Mouse (Mus musculus) intestine, embryonic 14.5 days (tissue): ENCODE data around the gene Rprd1b. TPM values are rescaled to one million over a fixed set of nuclear protein-coding genes. Genes with fewer than 3 reads are reported as not detected.

Experiments used
- ATAC-seq: fragments of 200-750 bp; cut with Nextera tagmentation; replicated peaks from 2 replicates; pipeline ENCODE4 v1.8.0; 2017; ENCODE audit warnings: low read depth, moderate number of reproducible peaks, moderate TSS enrichment, moderate library complexity; ENCODE audit not compliant: low FRiP score, low TSS enrichment
- DNase-seq: peaks from one replicate; pipeline ENCODE4 v3.0.0-alpha.2; 2018; ENCODE audit warnings: low spot score
- H3K27ac ChIP-seq: fragments of 300-500 bp; sonication (generic); 2 replicates; pipeline ENCODE4 v1.5.1; 2014; ENCODE audit warnings: low read depth, mild to moderate bottlenecking, control low read depth
- H3K27me3 ChIP-seq: fragments of 300-500 bp; sonication (generic); replicated peaks from 2 replicates; pipeline ENCODE4 v1.6.1; 2014; ENCODE audit warnings: low read length, control low read depth; ENCODE audit not compliant: control insufficient read depth, insufficient read depth
- H3K36me3 ChIP-seq: fragments of 300-500 bp; sonication (generic); 2 replicates; pipeline ENCODE4 v1.6.1; 2014; ENCODE audit warnings: low read length, control low read depth; ENCODE audit not compliant: control insufficient read depth, insufficient read depth
- H3K4me1 ChIP-seq: fragments of 300-500 bp; sonication (generic); replicated peaks from 2 replicates; pipeline ENCODE4 v1.6.1; 2014; ENCODE audit warnings: low read length, control low read depth, mixed read lengths; ENCODE audit not compliant: control insufficient read depth, insufficient read depth
- H3K4me2 ChIP-seq: fragments of 300-500 bp; sonication (generic); 2 replicates; pipeline ENCODE4 v1.6.1; 2014; ENCODE audit warnings: low read length
- H3K4me3 ChIP-seq: fragments of 300-500 bp; sonication (generic); 2 replicates; pipeline ENCODE4 v1.5.1; 2014; ENCODE audit warnings: low read depth, low read length, control low read depth, mixed read lengths
- H3K9ac ChIP-seq: fragments of 300-500 bp; sonication (generic); 2 replicates; pipeline ENCODE4 v1.6.1; 2014; ENCODE audit warnings: mild to moderate bottlenecking, low read length
- H3K9me3 ChIP-seq: fragments of 300-500 bp; sonication (generic); 2 replicates; pipeline ENCODE4 v1.6.1; 2016; ENCODE audit warnings: low read length, control low read depth; ENCODE audit not compliant: control insufficient read depth
- WGBS: fragments of 180-500 bp; shearing (Covaris S2); extraction: QIAGEN DNeasy Blood & Tissue Kit; methylation state at CpG from one replicate; pipeline ENCODE4 v1.1.7; 2014; 5-methylcytosine and 5-hydroxymethylcytosine counted together
- polyA plus RNA-seq: library from polyadenylated mRNA; unstranded; fragments of >200 nt; fragmentation: Nextera tagmentation; extraction: Ambion mirVana; gene quantifications from 2 replicates; pipeline ENCODE4 v1.2.1, GENCODE M21; 2014

Rprd1b gene
- polyA plus RNA-seq, 1 experiment from 2014 or later: 44.6 TPM

GRCm38 (mm10) chr2:158175433-158175832 lies 147.1 kb downstream of the Rprd1b start:
- Histone ChIP-seq H3K4me1 (peaks cover 13% of the 10 kb centered on the region), H3K9me3 (no peaks in the 10 kb centered on the region), H3K27ac (no peak overlapping the region), H3K4me3 (no peak overlapping the region), H3K27me3 (no peaks in the 10 kb centered on the region), H3K4me2 (no peak overlapping the region), H3K36me3 (no peaks in the 10 kb centered on the region), H3K9ac (no peak overlapping the region)
- 58% methylated on average over 3 of the region's 3 CpGs for WGBS
- DNase-seq (no peak), ATAC-seq (no peak)

- Histone ChIP-seq H3K9ac (no peak overlapping the region), H3K36me3 (no peaks in the 10 kb centered on the region), H3K4me1 (peaks cover 13% of the 10 kb centered on the region), H3K27ac (no peak overlapping the region), H3K27me3 (no peaks in the 10 kb centered on the region), H3K9me3 (no peaks in the 10 kb centered on the region), H3K4me2 (no peak overlapping the region), H3K4me3 (no peak overlapping the region)
- DNase-seq (no peak), ATAC-seq (no peak)
- 91% methylated on average over 9 of the region's 9 CpGs for WGBS
Measured at GRCm38 (mm10) chr2:158176763-158177162, 148.5 kb downstream of the Rprd1b start.

GRCm38 (mm10) chr2:158177574-158177973 lies 149.3 kb downstream of the Rprd1b start:
- WGBS: 84% methylated on average over 3 of the region's 3 CpGs

GRCm38 (mm10) chr2:158178139-158178538 lies 149.8 kb downstream of the Rprd1b start:
- H3K9ac ChIP-seq: no peak overlapping the region
- WGBS: 81% methylated on average over 4 of the region's 4 CpGs
- no peaks in the 10 kb centered on the region for H3K36me3 ChIP-seq
- H3K4me3 ChIP-seq: no peak overlapping the region
- no peaks in the 10 kb centered on the region for H3K9me3 ChIP-seq
- DNase-seq: no peak
- H3K27me3 ChIP-seq: no peaks in the 10 kb centered on the region
- peak overlapping the region; percentile 51; the same call in 1 of the 2 replicates for H3K27ac ChIP-seq
- peaks cover 13% of the 10 kb centered on the region for H3K4me1 ChIP-seq
- no peak for ATAC-seq
- H3K4me2 ChIP-seq: no peak overlapping the region

More at GRCm38 (mm10) chr2:158177574-158177973, 149.3 kb downstream of the Rprd1b start:
- H3K36me3 ChIP-seq: no peaks in the 10 kb centered on the region
- ATAC-seq: no peak
- H3K4me2 ChIP-seq: no peak overlapping the region
- H3K4me3 ChIP-seq: no peak overlapping the region
- no peaks in the 10 kb centered on the region for H3K9me3 ChIP-seq
- peaks cover 13% of the 10 kb centered on the region for H3K4me1 ChIP-seq
- no peak for DNase-seq
- H3K9ac ChIP-seq: no peak overlapping the region
- H3K27ac ChIP-seq: no peak overlapping the region; the same call in 1 of the 2 replicates
- no peaks in the 10 kb centered on the region for H3K27me3 ChIP-seq

GRCm38 (mm10) chr2:158178696-158179369 lies 150.5 kb downstream of the Rprd1b start:
- Histone ChIP-seq H3K27ac (peak overlapping the region; percentile 51; the same call in 1 of the 2 replicates), H3K36me3 (no peaks in the 10 kb centered on the region), H3K4me2 (peak overlapping the region; percentile 48), H3K4me1 (peaks cover 13% of the 10 kb centered on the region), H3K9me3 (no peaks in the 10 kb centered on the region), H3K27me3 (no peaks in the 10 kb centered on the region), H3K4me3 (peak overlapping the region; percentile 25), H3K9ac (peak overlapping the region; percentile 8; the same call in 1 of the 2 replicates)
- 7% methylated on average over 19 of the region's 19 CpGs for WGBS
- ATAC-seq: peak; percentile 88
- DNase-seq: peak; percentile 90

GRCm38 (mm10) chr2:158179370-158180111 lies 151.2 kb downstream of the Rprd1b start:
- Histone ChIP-seq H3K4me3 (peak overlapping the region; percentile 25), H3K27ac (peak overlapping the region; percentile 51; the same call in 1 of the 2 replicates), H3K4me2 (peak overlapping the region; percentile 48), H3K4me1 (peaks cover 13% of the 10 kb centered on the region), H3K9me3 (no peaks in the 10 kb centered on the region), H3K27me3 (no peaks in the 10 kb centered on the region), H3K36me3 (no peaks in the 10 kb centered on the region), H3K9ac (peak overlapping the region; percentile 8; the same call in 1 of the 2 replicates)
- ATAC-seq (no peak), DNase-seq (peak; percentile 71)
- 21% methylated on average over 18 of the region's 18 CpGs for WGBS

GRCm38 (mm10) chr2:158180797-158181196 lies 152.5 kb downstream of the Rprd1b start:
- no peak overlapping the region for H3K9ac ChIP-seq
- H3K36me3 ChIP-seq: no peaks in the 10 kb centered on the region
- 40% methylated on average over 9 of the region's 9 CpGs for WGBS
- DNase-seq: peak; percentile 84
- H3K4me2 ChIP-seq: no peak overlapping the region
- H3K27me3 ChIP-seq: no peaks in the 10 kb centered on the region
- H3K27ac ChIP-seq: no peak overlapping the region
- no peaks in the 10 kb centered on the region for H3K9me3 ChIP-seq
- H3K4me3 ChIP-seq: no peak overlapping the region
- peaks cover 13% of the 10 kb centered on the region for H3K4me1 ChIP-seq
- ATAC-seq: no peak
